Mouse (Mus musculus): Measurements from ENCODE around the gene Abo. TPM values are rescaled to one million over a fixed set of nuclear protein-coding genes. Genes with fewer than 3 reads are reported as not detected.

Gene Abo
- total RNA-seq, 2 experiments from 2014 or later = not detected

DNA sequence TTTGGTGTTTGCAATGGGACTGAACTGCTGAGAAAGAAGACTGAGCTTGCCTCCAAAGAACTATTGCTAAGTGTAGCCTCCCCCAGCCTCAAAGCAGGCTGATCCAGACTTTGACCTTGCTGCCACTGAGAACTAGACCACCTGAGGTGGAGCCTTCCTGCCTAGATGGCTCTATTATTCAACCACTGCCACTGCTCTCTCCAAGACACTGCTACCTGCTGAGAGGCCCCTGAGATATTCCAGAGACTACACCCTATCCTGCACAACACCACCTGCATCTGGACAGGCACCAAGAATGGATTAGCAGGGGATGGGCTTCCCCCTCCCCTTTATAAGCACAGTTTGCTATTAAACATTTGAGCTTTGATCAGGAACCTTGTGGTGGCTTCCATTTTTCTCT is 13.8 kb upstream of the Abo start:
- no peak for ATAC-seq (replicated peaks; ENCODE audit: poor library complexity)

DNA sequence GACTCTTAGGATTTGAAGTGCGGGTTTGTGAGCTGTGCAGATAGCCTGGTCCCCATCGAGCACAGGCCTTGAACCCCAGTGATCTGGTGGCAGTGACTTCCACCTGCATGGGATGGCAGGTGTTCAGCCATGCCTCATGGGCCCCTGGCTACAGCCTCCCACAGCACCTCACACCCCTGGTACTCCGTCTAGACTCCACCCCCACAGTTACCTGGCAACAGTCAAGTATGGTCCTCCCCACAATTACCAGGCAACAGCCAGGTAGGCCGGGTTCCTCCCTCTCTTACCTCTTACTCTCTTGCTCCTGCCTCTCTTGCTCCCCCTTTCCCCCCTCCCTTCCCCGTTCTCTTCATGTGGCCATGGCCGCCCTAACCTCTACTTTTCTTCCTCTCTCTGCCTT is 5.9 kb upstream of the Abo start:
- ATAC-seq (replicated peaks; ENCODE audit: poor library complexity) = no peak

DNA sequence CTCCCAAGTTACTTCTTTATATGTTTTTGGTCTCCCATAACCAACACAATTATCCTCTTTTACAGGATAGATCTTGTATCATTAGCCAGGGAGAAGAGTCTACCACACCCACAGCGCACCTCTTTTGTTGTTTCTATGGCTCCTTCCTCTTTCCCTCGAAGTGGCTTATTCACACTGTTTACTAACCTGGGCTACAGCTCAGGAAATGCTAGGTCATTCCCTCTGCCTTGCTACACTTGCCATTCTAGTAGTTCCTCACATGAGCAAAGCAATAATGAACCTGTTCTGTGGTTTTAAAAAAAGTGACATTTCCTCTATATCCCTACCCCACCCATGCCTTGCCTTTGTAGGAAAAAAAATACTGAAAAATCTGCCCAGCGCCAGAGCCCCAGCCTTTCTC is 1.9 kb downstream of the Abo start:
- ATAC-seq (replicated peaks; ENCODE audit: poor library complexity) = peak; percentile 17; the same call in 1 of the 2 replicates

DNA sequence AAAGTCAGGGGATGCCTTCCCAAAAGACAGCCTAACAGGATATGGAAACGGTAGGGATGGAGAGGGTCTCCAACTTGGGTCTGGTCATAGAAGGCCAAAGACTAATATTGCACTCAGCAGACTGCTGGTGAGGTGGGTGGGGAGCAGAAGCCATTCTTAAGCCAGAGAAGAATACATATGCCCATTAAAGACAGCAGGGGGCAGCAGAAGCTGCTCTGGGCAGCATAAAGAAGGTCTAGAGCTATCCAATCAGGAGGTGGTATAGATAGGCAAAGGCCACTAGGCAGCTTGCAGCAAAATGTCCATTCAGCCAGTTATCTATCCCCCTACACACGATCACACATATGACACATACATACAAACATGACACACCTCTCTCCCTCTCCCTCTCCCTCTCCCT is 17.1 kb downstream of the Abo start:
- peak; percentile 85 for ATAC-seq (replicated peaks; ENCODE audit: poor library complexity)

GRCm38 (mm10) chr2:26832478-26832877 is 32.3 kb downstream of the Abo start:
- no peak for ATAC-seq (replicated peaks; ENCODE audit: poor library complexity)

DNA sequence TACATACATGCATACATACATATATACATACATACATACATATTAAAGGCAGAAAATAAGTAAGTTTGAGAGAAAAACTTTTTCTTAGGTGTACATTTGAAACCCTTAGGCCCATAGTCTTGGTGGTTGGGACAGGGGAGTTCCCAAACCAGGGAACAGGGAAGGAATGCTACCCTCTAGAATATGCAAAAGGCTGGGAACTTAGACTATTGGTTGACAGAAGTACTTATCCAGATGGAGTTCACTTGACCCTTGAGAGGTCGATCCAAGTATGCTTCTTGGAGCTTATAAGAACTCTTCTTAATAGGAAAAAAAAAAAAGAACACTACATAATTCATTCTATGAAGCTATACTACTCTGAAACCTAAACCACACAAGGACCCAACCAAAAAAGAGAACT is 36.7 kb downstream of the Abo start:
- ATAC-seq (replicated peaks; ENCODE audit: poor library complexity) = no peak

- no peak for ATAC-seq (replicated peaks; ENCODE audit: poor library complexity)
These were observed 37.4 kb downstream of the Abo start for GRCm38 (mm10) chr2:26827261-26827975.

Other genes with a start within 250 kb of the Abo start
- 2.8 and 4.8 TPM in 2 replicates for gene Fam69b, start 236.5 kb downstream of the Abo start, total RNA-seq (2015)
- gene Fam69b, start 236.5 kb downstream of the Abo start, total RNA-seq (2017) = 9.2 and 9.4 TPM in 2 replicates
- gene Lcn4, start 193.7 kb downstream of the Abo start, total RNA-seq (2015) = 0.30 and 1.6 TPM in 2 replicates
- gene Lcn4, start 193.7 kb downstream of the Abo start, total RNA-seq (2017) = not detected in 2 replicates
- gene Surf6, start 37.9 kb upstream of the Abo start, total RNA-seq (2015) = 14.7 and 26.2 TPM in 2 replicates
- 50.7 and 56.8 TPM in 2 replicates for gene Surf6, start 37.9 kb upstream of the Abo start, total RNA-seq (2017)
- gene Med22, start 45.7 kb upstream of the Abo start, total RNA-seq (2015) = 7.2 and 7.7 TPM in 2 replicates
- 17.0 and 17.6 TPM in 2 replicates for gene Med22, start 45.7 kb upstream of the Abo start, total RNA-seq (2017)
- 2,379 and 2,445 TPM in 2 replicates for gene Rpl7a, start 45.8 kb upstream of the Abo start, total RNA-seq (2015)
- gene Rpl7a, start 45.8 kb upstream of the Abo start, total RNA-seq (2017) = 2,150 and 2,311 TPM in 2 replicates
- 55.3 and 55.8 TPM in 2 replicates for gene Surf2, start 51.4 kb upstream of the Abo start, total RNA-seq (2015)
- gene Surf2, start 51.4 kb upstream of the Abo start, total RNA-seq (2017) = 62.8 and 86.7 TPM in 2 replicates
- gene Surf1, start 51.6 kb upstream of the Abo start, total RNA-seq (2015) = 72.3 and 90.4 TPM in 2 replicates
- gene Surf1, start 51.6 kb upstream of the Abo start, total RNA-seq (2017) = 51.3 and 73.5 TPM in 2 replicates
- 121 and 123 TPM in 2 replicates for gene Surf4, start 68.9 kb upstream of the Abo start, total RNA-seq (2015)
- gene Surf4, start 68.9 kb upstream of the Abo start, total RNA-seq (2017) = 107 and 114 TPM in 2 replicates
- gene Stkld1, start 69.1 kb upstream of the Abo start, total RNA-seq (2015) = 0.05 and 0.15 TPM in 2 replicates
- 0.14 TPM in 1 of 2 replicates, not detected in the other for gene Stkld1, start 69.1 kb upstream of the Abo start, total RNA-seq (2017)
- gene Rexo4, start 99.4 kb upstream of the Abo start, total RNA-seq (2015) = 24.9 and 25.2 TPM in 2 replicates
- gene Rexo4, start 99.4 kb upstream of the Abo start, total RNA-seq (2017) = 88.4 and 127 TPM in 2 replicates
- gene Adamts13, start 108.4 kb upstream of the Abo start, total RNA-seq (2015) = 0.15 and 1.3 TPM in 2 replicates
- gene Adamts13, start 108.4 kb upstream of the Abo start, total RNA-seq (2017) = not detected in 2 replicates
- gene Cacfd1, start 144.9 kb upstream of the Abo start, total RNA-seq (2015) = 15.9 and 18.2 TPM in 2 replicates
- gene Cacfd1, start 144.9 kb upstream of the Abo start, total RNA-seq (2017) = 5.1 and 11.5 TPM in 2 replicates
- 2.7 and 2.9 TPM in 2 replicates for gene Slc2a6, start 163.0 kb upstream of the Abo start, total RNA-seq (2015)
- gene Slc2a6, start 163.0 kb upstream of the Abo start, total RNA-seq (2017) = 4.6 and 6.7 TPM in 2 replicates
- gene Mymk, start 207.2 kb upstream of the Abo start, total RNA-seq (2015) = not detected in 2 replicates
- not detected in 2 replicates for gene Mymk, start 207.2 kb upstream of the Abo start, total RNA-seq (2017)
- not detected in 2 replicates for gene Adamtsl2, start 214.4 kb upstream of the Abo start, total RNA-seq (2015)
- gene Adamtsl2, start 214.4 kb upstream of the Abo start, total RNA-seq (2017) = not detected in 2 replicates

All from megakaryocyte progenitor cell, adult 5-6 weeks (primary cell).